Mouse (Mus musculus) CH12.LX (cell line): ENCODE data around the gene Sec14l3. TPM values are rescaled to one million over a fixed set of nuclear protein-coding genes. Genes with fewer than 3 reads are reported as not detected.

Experiments used
- DNase-seq: peaks from one replicate; pipeline ENCODE4 v3.0.0-alpha.2; 2013; ENCODE audit errors: extremely low read depth
- H3K27ac ChIP-seq: 2 replicates; pipeline ENCODE4 v1.5.1; 2012; ENCODE audit warnings: low read depth, mild to moderate bottlenecking, control low read depth, moderate library complexity; ENCODE audit not compliant: insufficient read depth
- H3K27me3 ChIP-seq: replicated peaks from 2 replicates; pipeline ENCODE3; 2012; ENCODE audit warnings: inconsistent platforms
- H3K36me3 ChIP-seq, 2 experiments: replicated peaks in 1 of 2; 2 replicates each; pipeline versions ENCODE3 to v1.6.1; 2012; ENCODE audit warnings: inconsistent platforms in 1 of 2, low read length in 1 of 2, mild to moderate bottlenecking in 1 of 2, mixed read lengths in 1 of 2, moderate library complexity in 1 of 2; ENCODE audit not compliant: control insufficient read depth in 1 of 2, insufficient read depth in 1 of 2
- H3K4me1 ChIP-seq, 2 experiments: 2 replicates each; pipeline ENCODE4 v1.6.1; 2012; ENCODE audit warnings: inconsistent platforms in 1 of 2, moderate library complexity in 1 of 2; ENCODE audit not compliant: insufficient read depth in 2 of 2, control insufficient read depth in 1 of 2
- H3K4me2 ChIP-seq: 2 replicates; pipeline ENCODE4 v1.6.1; 2012; ENCODE audit warnings: low read depth, mild to moderate bottlenecking, control low read depth; ENCODE audit not compliant: poor library complexity, insufficient read depth, severe bottlenecking
- H3K4me3 ChIP-seq, 3 experiments: fragments of 150-350 bp in 1 of 3; sonication (generic) in 1 of 3; replicated peaks in 1 of 3; 2 replicates each; pipeline versions ENCODE3 to v1.5.1; 2011 to 2012; ENCODE audit warnings: low read depth in 2 of 3, low read length in 2 of 3, mild to moderate bottlenecking in 2 of 3, moderate library complexity in 2 of 3, control low read depth in 1 of 3, improper control_type of control experiment in 1 of 3, inconsistent platforms in 1 of 3, mixed read lengths in 1 of 3; ENCODE audit not compliant: poor library complexity in 1 of 3
- H3K79me2 ChIP-seq: replicated peaks from 2 replicates; pipeline ENCODE4 v1.6.1; 2012; ENCODE audit warnings: mild to moderate bottlenecking, moderate library complexity; ENCODE audit not compliant: control insufficient read depth, poor library complexity, insufficient read depth, severe bottlenecking; ENCODE audit errors: extremely low read depth
- H3K9ac ChIP-seq: 2 replicates; pipeline ENCODE4 v1.6.1; 2012; ENCODE audit warnings: low read depth, mild to moderate bottlenecking, control low read depth, moderate library complexity; ENCODE audit not compliant: insufficient read depth
- H3K9me3 ChIP-seq: replicated peaks from 2 replicates; pipeline ENCODE3; 2012; ENCODE audit warnings: low read length, inconsistent platforms, mixed read lengths
- BHLHE40 ChIP-seq: IDR thresholded peaks from 2 replicates; pipeline ENCODE4 v1.6.1; 2011; ENCODE audit warnings: mild to moderate bottlenecking, low read depth, low read length, improper control_type of control experiment
- CHD1 ChIP-seq: IDR thresholded peaks from 2 replicates; pipeline ENCODE4 v1.6.1; 2012; ENCODE audit warnings: low read depth, low read length, improper control_type of control experiment, inconsistent platforms
- CHD2 ChIP-seq: IDR thresholded peaks from 2 replicates; pipeline ENCODE4 v1.6.1; 2011; ENCODE audit warnings: low read length, improper control_type of control experiment
- CTCF ChIP-seq, 2 experiments: IDR thresholded peaks in 1 of 2; conservative IDR thresholded peaks in 1 of 2; 2 replicates each; pipeline ENCODE4 v1.5.1; 2011 to 2012; ENCODE audit warnings: low read depth in 2 of 2, low read length in 2 of 2, improper control_type of control experiment in 1 of 2, inconsistent platforms in 1 of 2, mild to moderate bottlenecking in 1 of 2, moderate library complexity in 1 of 2
- E2F4 ChIP-seq: IDR thresholded peaks from 2 replicates; pipeline ENCODE4 v1.6.1; 2011; ENCODE audit warnings: low read depth, low read length, improper control_type of control experiment; ENCODE audit not compliant: insufficient replicate concordance
- ELF1 ChIP-seq: IDR thresholded peaks from 2 replicates; pipeline ENCODE4 v1.6.1; 2014; ENCODE audit warnings: low read depth, mild to moderate bottlenecking, inconsistent platforms, low read length, improper control_type of control experiment
- GABPA ChIP-seq: IDR thresholded peaks from 2 replicates; pipeline ENCODE4 v1.6.1; 2012; ENCODE audit warnings: low read depth, low read length, improper control_type of control experiment, inconsistent platforms; ENCODE audit not compliant: insufficient replicate concordance
- HCFC1 ChIP-seq: IDR thresholded peaks from 2 replicates; pipeline ENCODE4 v1.6.1; 2012; ENCODE audit warnings: low read depth, mild to moderate bottlenecking, inconsistent platforms, low read length, improper control_type of control experiment
- IRF4 ChIP-seq: IDR thresholded peaks from 2 replicates; pipeline ENCODE4 v1.6.1; 2014; ENCODE audit warnings: low read depth, mild to moderate bottlenecking, inconsistent platforms, low read length, improper control_type of control experiment
- JUND ChIP-seq: conservative IDR thresholded peaks from 2 replicates; pipeline ENCODE4 v1.6.1; 2011; ENCODE audit warnings: low read depth, low read length, improper control_type of control experiment
- MAX ChIP-seq: IDR thresholded peaks from 2 replicates; pipeline ENCODE4 v1.6.1; 2011; ENCODE audit warnings: low read length, improper control_type of control experiment
- MXI1 ChIP-seq: IDR thresholded peaks from 2 replicates; pipeline ENCODE4 v1.6.1; 2011; ENCODE audit warnings: mild to moderate bottlenecking, low read depth, low read length, improper control_type of control experiment
- PAX5 ChIP-seq: IDR thresholded peaks from 2 replicates; pipeline ENCODE4 v1.6.1; 2012; ENCODE audit warnings: low read length, inconsistent platforms, mixed read lengths
- POLR2A ChIP-seq: IDR thresholded peaks from 2 replicates; pipeline ENCODE4 v1.6.1; 2011; ENCODE audit warnings: low read depth, mild to moderate bottlenecking, improper control_type of control experiment, low read length
- RCOR1 ChIP-seq: conservative IDR thresholded peaks from 2 replicates; pipeline ENCODE4 v1.6.1; 2012; ENCODE audit warnings: low read depth, mild to moderate bottlenecking, inconsistent platforms, low read length, improper control_type of control experiment
- SMC3 ChIP-seq: IDR thresholded peaks from 2 replicates; pipeline ENCODE4 v1.6.1; 2011; ENCODE audit warnings: low read depth, low read length, improper control_type of control experiment
- TBP ChIP-seq: conservative IDR thresholded peaks from 2 replicates; pipeline ENCODE4 v1.6.1; 2011; ENCODE audit warnings: low read depth, low read length, improper control_type of control experiment
- USF1 ChIP-seq: IDR thresholded peaks from 2 replicates; pipeline ENCODE4 v1.6.1; 2014; ENCODE audit warnings: low read depth, mild to moderate bottlenecking, inconsistent platforms, low read length, improper control_type of control experiment
- USF2 ChIP-seq: conservative IDR thresholded peaks from 2 replicates; pipeline ENCODE4 v1.6.1; 2011; ENCODE audit warnings: low read depth, low read length, improper control_type of control experiment
- ZC3H11A ChIP-seq: IDR thresholded peaks from 2 replicates; pipeline ENCODE4 v1.6.1; 2012; ENCODE audit warnings: low read depth, mild to moderate bottlenecking, inconsistent platforms, low read length, improper control_type of control experiment
- ZKSCAN1 ChIP-seq: IDR thresholded peaks from 2 replicates; pipeline ENCODE4 v1.6.1; 2012; ENCODE audit warnings: low read depth, inconsistent platforms, low read length, improper control_type of control experiment, borderline replicate concordance
- ZNF384 ChIP-seq: IDR thresholded peaks from 2 replicates; pipeline ENCODE4 v1.6.1; 2012; ENCODE audit warnings: low read depth, low read length, improper control_type of control experiment, inconsistent platforms
- dilution Hi-C: fragments of 300-500 bp; cut with MboI; formaldehyde crosslinking; loops from 2 replicates; pipeline ENCODE4 v1.14.3; 2020; ENCODE audit warnings: low sequenced_read_pairs; ENCODE audit not compliant: extremely low pct_unique_long_range_greater_than_20kb, extremely low pct_ligation_motif_present
- in situ Hi-C: fragments of 300-500 bp; cut with MboI; formaldehyde crosslinking; loops from 3 replicates; pipeline ENCODE4 v1.14.3; 2019; ENCODE audit warnings: low sequenced_read_pairs, low pct_ligation_motif_present, low pct_unique_long_range_greater_than_20kb, mixed read lengths
- polyA plus RNA-seq: library from polyadenylated mRNA; unstranded; fragments of >175 nt; gene quantifications from 2 replicates; pipeline ENCODE4 v1.2.1, GENCODE M21; 2012; ENCODE audit warnings: low read depth; ENCODE audit not compliant: insufficient read length
- total RNA-seq, 2 experiments: library from RNA; depleted of rRNA; stranded (reverse); fragments of 300-350 nt in 1 of 2; fragments of >200 nt in 1 of 2; gene quantifications; 2 replicates each; pipeline ENCODE4 v1.2.3; 2012 to 2014

Sec14l3 gene
- total and polyA plus RNA-seq, 3 experiments, result not detected

GRCm38 (mm10) chr11:4029343-4029742 is 35.3 kb upstream of the Sec14l3 start:
- Histone ChIP-seq H3K9me3 (no peaks in the 10 kb centered on the region), H3K79me2 (no peaks in the 10 kb centered on the region), H3K9ac (no peak overlapping the region), H3K27ac (no peak overlapping the region), H3K4me2 (no peak overlapping the region), H3K27me3 (peaks cover 8% of the 10 kb centered on the region), H3K4me3 (no peak overlapping the region), H3K36me3 (no peaks in the 10 kb centered on the region), H3K4me1 (peaks cover 13 to 40% of the 10 kb centered on the region in 2 experiments)
- no peak for TF ChIP-seq CHD2
- no peak for TF ChIP-seq ZKSCAN1
- TF ChIP-seq BHLHE40, result no peak
- TF ChIP-seq HCFC1, result no peak
- TF ChIP-seq POLR2A, result no peak
- TF ChIP-seq CHD1, result no peak
- TF ChIP-seq CTCF (conservative IDR thresholded peaks at IDR 0.05 in 1 of 2, IDR thresholded peaks at IDR 0.05 in 1 of 2; ENCODE audit: low read depth in 2 of 2, low read length in 2 of 2), result peak in 1 of 2 experiments; percentile 22; a peak in 1 of 4 replicates
- DNase-seq, result no peak
- dilution Hi-C loops, result no loop called here
- in situ Hi-C loops, result no loop called here

DNA sequence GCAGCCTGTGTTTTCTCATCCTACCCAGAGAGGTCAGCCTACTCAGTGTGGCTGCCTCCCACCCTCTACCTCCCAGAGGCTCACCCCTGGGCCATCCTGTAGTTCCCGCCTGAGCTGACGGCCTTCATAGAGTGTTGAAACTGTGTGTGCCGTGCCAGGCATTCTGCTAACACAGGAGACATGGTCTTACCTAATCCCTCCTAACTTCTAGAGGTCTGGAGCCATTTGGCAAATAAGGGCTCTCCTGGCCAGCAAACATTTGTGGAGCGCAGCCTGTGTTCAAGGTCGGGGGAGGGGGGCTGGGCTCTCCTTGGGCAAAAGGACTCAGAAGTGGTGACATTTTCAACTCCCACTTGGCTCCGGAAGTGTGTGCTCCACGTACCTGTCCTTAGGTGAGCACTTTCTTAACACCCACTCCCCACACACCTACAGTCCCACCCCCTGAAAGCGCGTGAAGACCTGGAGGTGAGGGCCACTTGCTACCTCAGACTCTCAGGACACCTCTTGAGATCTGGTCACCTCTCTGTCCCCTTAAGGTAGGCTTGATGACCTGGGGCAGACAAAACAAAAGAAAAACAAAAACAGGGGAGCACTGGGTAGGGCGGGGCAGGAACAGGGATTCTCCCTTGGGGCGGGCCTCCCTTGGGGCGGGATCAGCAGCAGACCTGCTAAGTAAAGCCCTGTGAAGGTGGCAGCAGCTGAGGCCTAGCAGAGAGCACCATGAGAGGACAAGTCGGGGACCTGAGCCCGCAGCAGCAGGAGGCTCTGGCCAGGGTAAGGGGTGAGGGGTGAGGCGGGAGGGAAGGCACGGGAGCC is 33.3 kb upstream of the Sec14l3 start, which contains the start of gene Sec14l4:
Sec14l4 (plus strand) TSS at position 337 of the 816 bp plus-strand sequence.
- TF ChIP-seq ZKSCAN1, result no peak
- no peak for TF ChIP-seq ZNF384
- TF ChIP-seq IRF4, result no peak
- TF ChIP-seq POLR2A, result no peak
- TF ChIP-seq ZC3H11A, result no peak
- TF ChIP-seq ELF1, result no peak
- no peak for TF ChIP-seq TBP
- TF ChIP-seq USF2, result no peak
- TF ChIP-seq GABPA, result no peak
- no peak for TF ChIP-seq SMC3
- TF ChIP-seq CTCF (conservative IDR thresholded peaks at IDR 0.05 in 1 of 2, IDR thresholded peaks at IDR 0.05 in 1 of 2; ENCODE audit: low read depth in 2 of 2, low read length in 2 of 2), result no peak
- no peak for TF ChIP-seq CHD1
- TF ChIP-seq E2F4, result no peak
- no peak for TF ChIP-seq MXI1
- no peak for TF ChIP-seq MAX
- TF ChIP-seq USF1, result no peak
- no peak for TF ChIP-seq JUND
- TF ChIP-seq RCOR1, result no peak
- no peak for TF ChIP-seq PAX5
- Histone ChIP-seq H3K36me3 (no peaks in the 10 kb centered on the region), H3K9me3 (no peaks in the 10 kb centered on the region), H3K27ac (no peak within 1 kb of the TSS), H3K4me3 (peak within 1 kb of the TSS in 1 of 3 experiments; percentile 10), H3K27me3 (no peaks in the 10 kb centered on the region), H3K79me2 (no peaks in the 10 kb centered on the region), H3K4me1 (peaks cover 28 to 60% of the 10 kb centered on the region in 2 experiments), H3K9ac (no peak within 1 kb of the TSS), H3K4me2 (no peak within 1 kb of the TSS)
- in situ Hi-C loops, result no loop called here
- dilution Hi-C loops, result no loop called here
- no peak for DNase-seq
